Mouse (Mus musculus) Patski (cell line): ENCODE data around the gene Setd1b. TPM values are rescaled to one million over a fixed set of nuclear protein-coding genes. Genes with fewer than 3 reads are reported as not detected.
A peak's percentile ranks its signal among the peaks of the same experiment; 100 is the strongest.

Experiments
- ATAC-seq: fragments of 100-300 bp; one replicate; pipeline ENCODE4 v1.8.0; 2021
- CTCF ChIA-PET: fragments of 350-600 bp; sonication (Branson Sonifier 250); formaldehyde crosslinking; loops from one replicate; lab custom pipeline; 2022; ENCODE audit warnings: inconsistent platforms; lab: Charles Lee
- POLR2A ChIA-PET: fragments of 350-600 bp; sonication (Branson Sonifier 250); formaldehyde crosslinking; loops from one replicate; lab custom pipeline; 2022; ENCODE audit warnings: antibody characterized with exemption, inconsistent platforms; lab: Charles Lee
- DNase-seq: peaks from one replicate; pipeline ENCODE4 v3.0.0-alpha.2; 2011; ENCODE audit warnings: low read depth, low spot score
- H3K27me3 ChIP-seq: fragments of 371-371 bp; one replicate; pipeline ENCODE4 v1.5.1; 2021
- CTCF ChIP-seq: fragments of 100-300 bp; IDR thresholded peaks from one replicate; pipeline ENCODE4 v1.5.1; 2021
- in situ Hi-C: fragments of 300-500 bp; cut with MboI; formaldehyde crosslinking; loops from 3 replicates; pipeline ENCODE4 v1.11.1; 2018; ENCODE audit warnings: low pct_unique_long_range_greater_than_20kb, mixed read lengths
- polyA plus RNA-seq: library from polyadenylated mRNA; unstranded; gene quantifications from one replicate; pipeline ENCODE4 v1.2.3, GENCODE M21; 2021

The Setd1b gene
- polyA plus RNA-seq, 1 experiment from 2014 or later = 8.1 TPM

DNA sequence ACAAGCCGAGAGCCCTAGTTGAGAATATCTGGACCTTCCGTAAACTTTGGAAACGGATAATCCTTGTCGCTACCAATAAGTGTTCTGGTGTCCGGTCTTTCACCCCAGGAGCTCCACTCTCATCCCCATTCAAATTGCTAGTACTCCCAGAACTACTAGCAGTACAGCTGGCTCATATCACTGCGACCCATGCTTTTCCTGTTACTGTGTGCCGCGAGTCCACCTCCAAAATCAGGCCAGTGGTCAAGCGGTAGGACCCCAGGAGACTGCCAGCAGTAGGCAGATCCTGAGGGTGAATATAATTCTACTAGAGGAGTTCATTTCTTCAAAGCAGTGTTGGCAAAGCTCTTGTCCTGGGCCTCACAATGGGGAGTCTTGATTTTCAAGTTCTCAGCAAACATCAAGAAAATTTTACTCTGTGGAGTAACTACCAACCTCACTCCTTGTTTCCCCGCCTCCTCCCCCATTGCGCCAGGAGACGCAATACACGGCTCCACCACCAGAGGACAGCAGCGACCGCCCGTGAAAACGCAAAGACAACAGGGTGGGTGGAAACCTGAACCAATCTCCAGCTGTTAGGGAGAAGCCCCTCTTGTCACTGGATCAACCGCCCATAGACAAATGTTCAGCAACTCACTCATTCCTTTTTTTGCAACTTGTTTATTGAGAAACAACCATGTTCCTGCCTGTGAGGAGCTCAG, 8.8 kb upstream of the Setd1b start:
- DNase-seq (no peak), ATAC-seq (no peak)
- POLR2A ChIA-PET = interaction anchor here (0.7 to 3.1 kb wide), 6 partner anchors 10 to 66 kb away, joined by 3 to 16 read pairs (median 6); no protein-coding TSS in a partner anchor
- no peak for TF ChIP-seq CTCF
- CTCF ChIA-PET = interaction anchor here (0.7 to 7.7 kb wide), 13 partner anchors 8 to 71 kb away, joined by 3 to 173 read pairs (median 4); partner anchors contain the start of genes Psmd9, Setd1b and Tmem120b
- H3K27me3 ChIP-seq = no peaks in the 10 kb centered on the region
- in situ Hi-C loops = loop anchor here (25.0 kb wide), 3 partner anchors 846 to 1379 kb away; partner anchors contain the start of genes Ppp1cc and Pptc7

DNA sequence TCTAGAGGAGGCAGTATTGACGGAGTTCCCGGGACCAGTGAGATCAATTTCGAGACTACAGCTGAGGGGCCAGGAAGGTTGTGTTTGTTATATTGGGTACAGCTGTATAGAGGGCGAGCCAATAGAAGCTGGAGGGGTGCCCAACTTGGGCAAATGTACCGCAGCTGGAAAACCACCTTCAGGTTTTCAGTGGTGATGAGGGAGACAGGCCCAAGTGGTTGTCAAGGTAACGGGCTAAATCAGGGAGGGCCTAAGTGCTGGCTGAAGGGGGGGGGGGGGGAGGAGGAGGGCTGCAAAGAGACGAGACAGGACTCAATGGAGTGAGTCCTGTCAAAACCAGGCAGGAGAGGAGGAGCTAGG, 8.2 kb upstream of the Setd1b start:
- TF ChIP-seq CTCF = no peak
- POLR2A ChIA-PET = interaction anchor here (0.7 to 3.1 kb wide), 6 partner anchors 10 to 66 kb away, joined by 3 to 16 read pairs (median 6); no protein-coding TSS in a partner anchor
- DNase-seq = no peak

DNA sequence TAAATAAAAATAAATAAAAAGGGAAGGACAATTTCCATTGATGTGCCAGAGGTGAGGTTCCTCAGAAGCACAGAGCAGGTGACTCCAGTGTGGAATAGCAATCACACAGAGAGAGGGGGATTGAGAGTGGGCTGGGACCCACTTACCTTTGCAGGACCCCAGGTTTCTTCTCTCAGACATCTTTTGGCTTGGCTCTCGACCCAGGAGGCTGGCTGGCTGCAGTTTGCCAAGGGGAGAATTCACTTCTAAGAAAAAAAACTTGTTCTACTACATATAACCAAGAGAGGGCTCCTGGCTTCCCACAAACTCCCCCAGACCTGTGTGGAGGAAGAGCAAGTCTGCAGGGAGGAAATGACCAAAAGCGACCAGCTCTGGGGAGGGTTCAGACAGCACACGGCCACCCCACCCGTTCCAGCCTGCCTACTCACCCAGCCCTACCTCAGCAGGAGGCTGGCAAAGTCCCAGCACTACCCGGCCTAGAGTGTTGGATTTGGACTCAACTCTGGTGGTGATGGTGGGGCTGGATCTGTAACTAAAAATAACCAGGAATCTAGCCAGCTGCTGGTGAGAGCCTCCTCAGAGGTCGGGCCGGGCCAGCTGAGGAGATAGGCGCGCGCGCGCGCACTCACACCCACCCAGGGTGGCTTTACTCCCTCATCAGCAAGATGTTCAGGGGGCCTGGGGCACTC, 7.7 kb upstream of the Setd1b start:
- peak; percentile 2 for ATAC-seq
- no peak for TF ChIP-seq CTCF
- no peaks in the 10 kb centered on the region for H3K27me3 ChIP-seq
- ChIA-PET POLR2A (interaction anchor here (0.8 to 3.1 kb wide), 4 partner anchors 9 to 21 kb away, joined by 5 to 16 read pairs (median 12); no protein-coding TSS in a partner anchor), CTCF (interaction anchor here (0.8 to 7.7 kb wide), 12 partner anchors 8 to 74 kb away, joined by 3 to 173 read pairs (median 4); partner anchors contain the start of genes Psmd9 and Tmem120b)
- peak; percentile 88 for DNase-seq
- in situ Hi-C loops = loop anchor here (25.0 kb wide), 3 partner anchors 847 to 1378 kb away; partner anchors contain the start of genes Ppp1cc and Pptc7

More for the DNA sequence above, 8.2 kb upstream of the Setd1b start:
- no peak for ATAC-seq
- in situ Hi-C loops = loop anchor here (25.0 kb wide), 3 partner anchors 846 to 1379 kb away; partner anchors contain the start of genes Ppp1cc and Pptc7
- no peaks in the 10 kb centered on the region for H3K27me3 ChIP-seq
- CTCF ChIA-PET = interaction anchor here (0.9 to 7.7 kb wide), 13 partner anchors 8 to 74 kb away, joined by 3 to 173 read pairs (median 4); partner anchors contain the start of genes Psmd9, Setd1b and Tmem120b

DNA sequence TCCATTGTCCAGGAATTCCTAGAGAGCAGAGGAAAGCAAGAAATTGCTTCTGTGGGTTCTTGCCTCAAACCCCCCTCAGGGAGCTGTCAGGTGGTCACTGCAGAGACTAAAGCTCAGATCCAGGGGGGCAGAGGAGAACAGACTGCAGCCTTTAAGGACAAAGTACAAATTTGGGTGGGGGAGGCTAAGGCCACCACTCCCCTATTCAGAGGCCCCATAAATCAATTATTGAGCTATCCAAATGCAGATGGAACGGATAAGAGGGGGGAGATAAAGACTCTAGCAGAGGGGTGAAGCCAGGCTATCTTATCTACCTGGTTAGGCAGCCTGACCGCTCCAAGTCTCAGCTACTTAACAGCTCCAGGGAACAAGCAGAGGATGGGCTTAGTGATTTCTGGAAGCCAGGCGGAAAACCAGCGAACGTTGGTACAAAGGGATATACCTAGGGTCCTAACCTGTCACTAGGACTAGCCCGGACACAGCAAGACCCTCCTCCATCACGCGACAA, 7.1 kb upstream of the Setd1b start:
- POLR2A ChIA-PET = interaction anchor here (0.8 to 3.1 kb wide), 3 partner anchors 8 to 21 kb away, joined by 5 to 13 read pairs (median 10); no protein-coding TSS in a partner anchor
- in situ Hi-C loops = loop anchor here (25.0 kb wide), 3 partner anchors 848 to 1377 kb away; partner anchors contain the start of genes Ppp1cc and Pptc7
- DNase-seq (no peak), ATAC-seq (no peak)
- H3K27me3 ChIP-seq = no peaks in the 10 kb centered on the region
- TF ChIP-seq CTCF = no peak
- CTCF ChIA-PET = interaction anchor here (0.5 to 7.7 kb wide), 8 partner anchors 8 to 742 kb away, joined by 3 to 173 read pairs (median 3); partner anchors contain the start of gene Psmd9

DNA sequence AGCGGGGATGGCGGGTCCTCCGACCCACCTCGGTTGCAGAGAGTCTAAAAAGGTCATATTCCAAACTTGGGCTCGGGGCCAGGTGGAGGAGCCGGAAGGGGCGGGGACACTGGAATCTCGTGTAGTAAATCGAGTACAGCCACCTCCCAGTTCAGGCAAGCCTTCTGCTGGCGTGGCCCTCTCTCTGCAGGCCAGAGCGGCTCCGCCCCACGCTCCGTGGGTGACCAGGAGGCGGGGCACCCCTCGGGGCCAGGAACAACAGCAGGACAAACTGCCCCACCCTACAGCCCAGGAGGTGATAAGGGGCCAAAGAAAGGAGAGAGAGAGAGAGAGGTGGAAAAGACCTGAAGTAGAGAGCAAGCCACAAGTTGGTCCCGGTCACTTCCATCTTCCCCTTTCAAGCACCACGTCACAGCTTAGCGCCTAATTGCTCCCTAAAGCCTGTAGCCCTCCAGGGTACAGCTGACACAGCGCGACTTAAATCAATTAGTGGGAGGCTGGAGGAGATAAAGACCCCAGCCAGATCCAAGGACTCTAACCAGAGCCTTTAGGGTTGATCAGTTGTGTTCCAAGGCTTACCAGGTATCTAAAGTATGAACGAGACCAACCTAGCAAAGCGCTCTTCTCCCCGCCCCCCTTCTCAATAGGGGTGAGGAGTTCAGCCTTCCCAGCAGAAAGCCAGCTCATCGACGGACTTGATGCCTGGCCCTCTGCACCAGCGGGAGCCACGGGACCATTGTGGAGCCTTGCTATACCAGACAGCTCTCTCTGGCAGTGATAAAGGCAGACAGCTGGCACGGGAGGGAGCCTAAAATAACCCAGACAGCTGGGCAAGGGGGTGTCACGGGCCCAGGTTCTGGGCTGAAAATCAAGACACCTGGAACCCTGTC, 6.3 kb upstream of the Setd1b start:
- TF ChIP-seq CTCF = no peak
- ChIA-PET POLR2A (interaction anchor here (1.1 to 3.1 kb wide), 3 partner anchors 8 to 20 kb away, joined by 3 to 13 read pairs (median 10); no protein-coding TSS in a partner anchor), CTCF (interaction anchor here (0.5 to 7.7 kb wide), 6 partner anchors 13 to 743 kb away, joined by 3 to 173 read pairs (median 14); partner anchors contain the start of gene Psmd9)
- no peak for ATAC-seq
- DNase-seq = peak; percentile 70
- no peaks in the 10 kb centered on the region for H3K27me3 ChIP-seq
- in situ Hi-C loops = loop anchor here (25.0 kb wide), 3 partner anchors 848 to 1377 kb away; partner anchors contain the start of genes Ppp1cc and Pptc7

GRCm38 (mm10) chr5:123136361-123137043, 5.5 kb upstream of the Setd1b start:
- ATAC-seq (no peak), DNase-seq (peak; percentile 76)
- TF ChIP-seq CTCF = no peak
- H3K27me3 ChIP-seq = no peaks in the 10 kb centered on the region
- ChIA-PET POLR2A (interaction anchor here (1.1 kb wide), 2 partner anchors 13 to 19 kb away, joined by 3 read pairs; no protein-coding TSS in a partner anchor), CTCF (interaction anchor here (1.0 to 7.7 kb wide), 3 partner anchors 12 to 28 kb away, joined by 3 to 173 read pairs (median 69); no protein-coding TSS in a partner anchor)
- in situ Hi-C loops = loop anchor here (25.0 kb wide), 3 partner anchors 849 to 1376 kb away; partner anchors contain the start of genes Ppp1cc and Pptc7

DNA sequence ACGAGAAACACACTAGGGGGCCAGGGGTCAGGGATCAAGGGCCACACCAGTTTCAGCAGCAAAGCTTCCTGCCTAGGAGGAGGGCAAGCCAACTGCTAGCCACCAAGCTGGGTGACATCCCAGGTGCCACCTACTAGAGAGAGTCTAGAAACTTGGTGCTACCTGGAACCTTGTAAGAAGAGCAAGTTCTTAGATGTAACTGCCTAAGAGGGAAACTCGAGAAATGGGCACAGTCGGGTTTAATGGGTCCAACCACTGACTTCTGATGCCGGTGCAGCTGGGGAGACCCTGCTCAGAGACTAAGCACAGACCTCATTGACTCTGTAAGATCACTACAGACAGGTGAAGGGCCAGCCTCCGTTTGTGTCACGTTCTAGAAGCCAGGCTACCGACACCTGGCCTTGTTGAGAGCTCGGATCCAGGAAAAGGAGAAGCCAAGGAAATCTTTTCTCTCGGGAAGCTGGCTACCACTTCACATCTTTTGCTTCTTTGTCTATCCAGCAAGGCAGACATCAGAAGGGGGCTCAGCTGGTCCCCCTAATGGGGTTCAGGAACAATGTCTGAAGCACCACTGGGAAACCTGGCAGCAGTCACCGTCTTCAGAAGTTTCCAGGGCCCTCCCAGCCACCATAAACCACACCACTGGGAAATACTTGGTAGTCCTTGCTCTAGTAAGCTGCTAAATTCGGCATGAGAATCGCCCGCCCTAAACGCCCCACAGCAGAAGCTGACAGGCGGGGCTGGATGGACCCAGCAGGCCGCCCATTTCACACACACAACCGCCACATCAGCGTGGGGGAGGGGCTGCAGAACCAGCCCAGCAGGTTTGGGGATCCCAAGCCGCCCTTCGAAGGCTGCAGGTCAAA, 4.7 kb upstream of the Setd1b start:
- no peak for TF ChIP-seq CTCF
- in situ Hi-C loops = loop anchor here (25.0 kb wide), 3 partner anchors 850 to 1375 kb away; partner anchors contain the start of genes Ppp1cc and Pptc7
- no peaks in the 10 kb centered on the region for H3K27me3 ChIP-seq
- ChIA-PET POLR2A (interaction anchor here (1.1 to 1.3 kb wide), 3 partner anchors 12 to 18 kb away, joined by 3 to 9 read pairs (median 3); no protein-coding TSS in a partner anchor), CTCF (interaction anchor here (6.2 to 7.7 kb wide), 2 partner anchors 11 to 18 kb away, joined by 69 to 173 read pairs; no protein-coding TSS in a partner anchor)
- DNase-seq (no peak), ATAC-seq (no peak)
